Mouse (Mus musculus): Measurements from ENCODE around the gene Kif20b. TPM values are rescaled to one million over a fixed set of nuclear protein-coding genes. Genes with fewer than 3 reads are reported as not detected.

The Kif20b gene
- polyA plus RNA-seq, 1 experiment from 2014 or later: 41.6 TPM

GRCm38 (mm10) chr19:34953842-34954541 is 31.8 kb downstream of the Kif20b start:
- no peaks in the 10 kb centered on the region for H3K9me3 ChIP-seq
- no peak overlapping the region for H3K4me3 ChIP-seq
- 94% methylated on average over 11 of the region's 11 CpGs for WGBS
- H3K36me3 ChIP-seq: peaks cover 95% of the 10 kb centered on the region
- H3K27me3 ChIP-seq (ENCODE audit: insufficient read depth, poor library complexity, severe bottlenecking): no peaks in the 10 kb centered on the region
- no peak for DNase-seq (ENCODE audit: low spot score)
- no peak overlapping the region for H3K27ac ChIP-seq
- H3K4me1 ChIP-seq (replicated peaks): no peaks in the 10 kb centered on the region

DNA sequence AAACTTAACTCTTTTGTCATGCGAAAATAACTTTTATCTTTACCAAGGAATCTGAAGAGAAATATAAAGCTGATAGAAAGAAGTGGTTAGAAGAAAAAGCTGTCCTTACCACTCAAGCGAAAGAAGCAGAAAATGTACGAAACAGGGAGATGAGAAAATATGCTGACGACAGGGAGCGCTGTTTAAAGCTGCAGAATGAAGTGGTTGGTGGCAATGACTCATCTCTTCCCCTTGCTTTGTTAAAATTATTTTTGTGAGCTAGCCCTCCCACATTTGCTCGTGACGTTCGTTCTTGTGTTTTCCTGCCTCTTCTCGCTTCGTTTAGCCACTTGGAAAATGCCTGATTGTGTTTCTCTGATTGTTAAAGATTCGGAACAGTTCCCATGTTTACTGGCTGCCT is 37.2 kb downstream of the Kif20b start:
- H3K36me3 ChIP-seq: peaks cover 90% of the 10 kb centered on the region
- H3K4me1 ChIP-seq (replicated peaks): no peaks in the 10 kb centered on the region
- H3K27ac ChIP-seq: no peak overlapping the region
- no peak for DNase-seq (ENCODE audit: low spot score)
- WGBS: 93% methylated on average over 11 of the region's 11 CpGs
- no peak overlapping the region for H3K4me3 ChIP-seq
- no peaks in the 10 kb centered on the region for H3K27me3 ChIP-seq (ENCODE audit: insufficient read depth, poor library complexity, severe bottlenecking)
- no peaks in the 10 kb centered on the region for H3K9me3 ChIP-seq

DNA sequence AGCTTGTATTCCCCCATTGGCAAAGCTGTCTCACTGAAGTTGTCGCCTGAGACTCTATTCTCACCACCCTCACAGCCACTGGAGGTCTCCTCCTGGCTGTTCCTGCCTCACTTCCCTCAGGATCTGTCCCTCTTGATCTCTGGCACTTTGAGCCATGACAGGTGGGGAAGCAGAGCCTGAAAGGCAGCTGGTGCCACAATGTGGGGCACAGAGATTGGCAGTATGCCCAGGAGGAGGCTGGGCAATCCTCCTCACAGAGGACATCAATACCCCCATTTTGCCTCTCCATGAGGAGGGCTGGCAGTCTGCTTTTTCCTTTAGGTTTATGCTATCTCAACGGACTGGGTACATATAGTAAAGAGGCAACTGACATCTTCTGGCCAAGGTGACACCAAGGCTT is 62.6 kb downstream of the Kif20b start:
- no peaks in the 10 kb centered on the region for H3K27me3 ChIP-seq (ENCODE audit: insufficient read depth, poor library complexity, severe bottlenecking)
- H3K9me3 ChIP-seq: no peaks in the 10 kb centered on the region
- no peak for DNase-seq (ENCODE audit: low spot score)
- no peaks in the 10 kb centered on the region for H3K4me1 ChIP-seq (replicated peaks)
- H3K36me3 ChIP-seq: no peaks in the 10 kb centered on the region
- H3K27ac ChIP-seq: no peak overlapping the region
- WGBS: 76% methylated on average over 2 of the region's 2 CpGs
- H3K4me3 ChIP-seq: no peak overlapping the region

GRCm38 (mm10) chr19:34990443-34990842 is 68.3 kb downstream of the Kif20b start:
- H3K4me1 ChIP-seq (replicated peaks): no peaks in the 10 kb centered on the region
- no peaks in the 10 kb centered on the region for H3K27me3 ChIP-seq (ENCODE audit: insufficient read depth, poor library complexity, severe bottlenecking)
- DNase-seq (ENCODE audit: low spot score): no peak
- H3K9me3 ChIP-seq: no peaks in the 10 kb centered on the region
- H3K4me3 ChIP-seq: no peak overlapping the region
- 82% methylated on average over 4 of the region's 4 CpGs for WGBS
- H3K27ac ChIP-seq: no peak overlapping the region
- H3K36me3 ChIP-seq: no peaks in the 10 kb centered on the region

DNA sequence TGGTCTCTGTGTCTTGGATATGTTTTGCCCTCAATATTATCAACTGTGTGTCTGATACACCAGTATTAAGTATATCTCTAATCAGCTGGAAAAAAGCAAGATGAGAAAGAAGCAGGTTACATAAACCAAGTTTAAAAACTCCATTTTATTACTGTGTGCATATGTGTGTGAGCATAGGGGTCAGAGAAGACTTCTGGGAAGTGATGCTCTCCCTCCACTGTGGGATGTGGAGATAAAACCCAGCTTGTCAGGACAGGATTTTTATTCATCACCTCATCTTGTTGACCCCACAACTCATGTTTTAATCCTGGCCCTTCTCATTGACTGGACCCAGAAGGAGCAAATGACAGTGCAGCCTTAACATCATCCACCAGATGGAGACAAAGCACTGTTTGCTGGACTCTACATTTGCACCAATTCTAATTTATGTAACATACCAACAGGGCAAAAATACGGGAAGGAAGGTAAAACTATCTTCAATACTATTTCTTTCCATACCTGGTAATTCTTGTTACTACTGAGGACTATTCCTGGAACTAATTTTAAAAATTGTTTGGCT is 70.9 kb downstream of the Kif20b start:
- DNase-seq (ENCODE audit: low spot score): peak; percentile 40
- H3K4me3 ChIP-seq: no peak overlapping the region
- 37% methylated on average over 1 of the region's 1 CpGs for WGBS

GRCm38 (mm10) chr19:35015058-35015457 is 92.9 kb downstream of the Kif20b start:
- no peak overlapping the region for H3K27ac ChIP-seq
- no peaks in the 10 kb centered on the region for H3K36me3 ChIP-seq
- 80% methylated on average over 3 of the region's 3 CpGs for WGBS
- no peaks in the 10 kb centered on the region for H3K4me1 ChIP-seq (replicated peaks)
- H3K9me3 ChIP-seq: no peaks in the 10 kb centered on the region
- H3K27me3 ChIP-seq (ENCODE audit: insufficient read depth, poor library complexity, severe bottlenecking): no peaks in the 10 kb centered on the region
- no peak for DNase-seq (ENCODE audit: low spot score)
- no peak overlapping the region for H3K4me3 ChIP-seq

More for the DNA sequence above, 70.9 kb downstream of the Kif20b start:
- no peak overlapping the region for H3K27ac ChIP-seq
- H3K4me1 ChIP-seq (replicated peaks): no peaks in the 10 kb centered on the region
- H3K9me3 ChIP-seq: no peaks in the 10 kb centered on the region
- no peaks in the 10 kb centered on the region for H3K36me3 ChIP-seq
- no peaks in the 10 kb centered on the region for H3K27me3 ChIP-seq (ENCODE audit: insufficient read depth, poor library complexity, severe bottlenecking)

- no peaks in the 10 kb centered on the region for H3K9me3 ChIP-seq
- H3K4me3 ChIP-seq: no peak overlapping the region
- 71% methylated on average over 4 of the region's 4 CpGs for WGBS
- no peaks in the 10 kb centered on the region for H3K4me1 ChIP-seq (replicated peaks)
- H3K36me3 ChIP-seq: no peaks in the 10 kb centered on the region
- no peaks in the 10 kb centered on the region for H3K27me3 ChIP-seq (ENCODE audit: insufficient read depth, poor library complexity, severe bottlenecking)
- H3K27ac ChIP-seq: no peak overlapping the region
- no peak for DNase-seq (ENCODE audit: low spot score)
Measured at GRCm38 (mm10) chr19:35017474-35018208, 95.5 kb downstream of the Kif20b start.

- H3K27ac ChIP-seq: no peak overlapping the region
- 82% methylated on average over 4 of the region's 4 CpGs for WGBS
- no peaks in the 10 kb centered on the region for H3K36me3 ChIP-seq
- H3K4me3 ChIP-seq: no peak overlapping the region
- DNase-seq (ENCODE audit: low spot score): no peak
- no peaks in the 10 kb centered on the region for H3K4me1 ChIP-seq (replicated peaks)
- H3K9me3 ChIP-seq: no peaks in the 10 kb centered on the region
- H3K27me3 ChIP-seq (ENCODE audit: insufficient read depth, poor library complexity, severe bottlenecking): no peaks in the 10 kb centered on the region
Measured at GRCm38 (mm10) chr19:35018209-35018581, 96.0 kb downstream of the Kif20b start.

MicroRNAs encoded within 50 kb of the gene (microRNA counts, 519-probe panel; counts per million panel counts)
- microRNA mmu-miR-1950: 1,255 counts per million, percentile 77 among the panel's probes with 10 or more counts

Other genes starting within 250 kb of the Kif20b start
- 0.75 and 1.4 TPM in 2 replicates for gene Slc16a12, start 175.1 kb upstream of the Kif20b start, polyA plus RNA-seq (2016; fragmentation: Nextera tagmentation; extraction: Ambion mirVana)
- gene Pank1, start 42.9 kb upstream of the Kif20b start, polyA plus RNA-seq (2016; fragmentation: Nextera tagmentation; extraction: Ambion mirVana): 5.6 and 6.2 TPM in 2 replicates